Mouse (Mus musculus): ENCODE data around the gene Kctd4.

GRCm38 (mm10) chr14:75947674-75948073, 7.1 kb upstream of the Kctd4 start:
- no peak for TF ChIP-seq CTCF (IDR thresholded peaks at IDR 0.05; ENCODE audit: control insufficient read depth, insufficient read depth, insufficient replicate concordance, low read depth, low read length)
- no peak for TF ChIP-seq POLR2A (IDR thresholded peaks at IDR 0.05; ENCODE audit: control insufficient read depth, low read depth, low read length)
